Mouse (Mus musculus): ENCODE results near the gene Slc16a12. TPM values are rescaled to one million over a fixed set of nuclear protein-coding genes. Genes with fewer than 3 reads are reported as not detected.

Slc16a12 gene
- total RNA-seq, 2 experiments from 2014 or later: 0.67 to 1.1 TPM

DNA sequence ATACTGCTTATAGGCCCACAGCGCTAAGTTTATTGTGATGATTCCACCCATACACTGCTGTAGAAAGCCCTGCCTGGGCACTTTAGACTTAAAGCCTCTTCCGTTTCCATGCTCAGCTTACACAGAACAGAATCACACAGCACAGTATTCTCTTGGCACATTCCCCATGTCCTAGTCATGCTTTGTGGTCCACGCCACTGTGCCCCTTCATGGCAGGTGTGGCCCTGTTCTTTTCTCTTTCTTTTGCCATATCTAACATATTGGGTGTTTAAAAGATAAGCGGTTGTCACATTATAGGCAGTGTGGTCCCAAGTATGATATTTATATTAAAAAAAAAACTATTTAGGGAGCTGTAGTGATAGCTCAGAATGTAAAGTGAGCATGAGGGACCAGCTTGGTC, 16.5 kb downstream of the Slc16a12 start:
- no peak for DNase-seq
- intact Hi-C loops (cut with DNase I): no loop called here

GRCm38 (mm10) chr19:34729505-34729904, 17.6 kb downstream of the Slc16a12 start:
- DNase-seq: no peak
- intact Hi-C loops (cut with DNase I): no loop called here

GRCm38 (mm10) chr19:34726254-34726962, 20.7 kb downstream of the Slc16a12 start:
- DNase-seq: no peak
- intact Hi-C loops (cut with DNase I): no loop called here

- intact Hi-C loops (cut with DNase I): no loop called here
- no peak for DNase-seq
Measured at GRCm38 (mm10) chr19:34725418-34725817, 21.7 kb downstream of the Slc16a12 start.

GRCm38 (mm10) chr19:34724598-34724997, 22.5 kb downstream of the Slc16a12 start:
- intact Hi-C loops (cut with DNase I): no loop called here
- DNase-seq: no peak

GRCm38 (mm10) chr19:34722541-34722940, 24.5 kb downstream of the Slc16a12 start:
- no peak for DNase-seq
- intact Hi-C loops (cut with DNase I): no loop called here

GRCm38 (mm10) chr19:34720130-34720529, 27.0 kb downstream of the Slc16a12 start:
- intact Hi-C loops (cut with DNase I): no loop called here

DNA sequence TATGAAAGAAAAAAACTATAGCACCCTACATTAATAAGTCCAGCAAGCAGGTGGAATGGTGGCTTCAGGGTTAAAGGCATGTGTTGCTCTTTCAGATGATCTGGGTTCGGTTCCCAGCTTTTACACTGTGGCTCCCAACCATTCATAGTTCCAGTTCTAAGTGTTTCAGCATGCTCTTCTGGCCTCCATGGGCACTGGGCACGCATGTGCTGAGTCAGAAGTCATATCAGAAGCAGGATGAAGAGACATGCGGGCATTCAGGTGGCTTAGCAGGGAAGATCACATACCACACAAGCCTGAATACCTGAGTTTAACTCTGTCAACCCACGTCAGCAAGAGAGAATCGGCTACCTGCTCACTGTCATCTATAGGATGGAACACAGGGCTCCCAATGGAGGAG, 28.1 kb downstream of the Slc16a12 start:
- intact Hi-C loops (cut with DNase I): no loop called here
- DNase-seq: no peak

More at GRCm38 (mm10) chr19:34720130-34720529, 27.0 kb downstream of the Slc16a12 start:
- DNase-seq: no peak

DNA sequence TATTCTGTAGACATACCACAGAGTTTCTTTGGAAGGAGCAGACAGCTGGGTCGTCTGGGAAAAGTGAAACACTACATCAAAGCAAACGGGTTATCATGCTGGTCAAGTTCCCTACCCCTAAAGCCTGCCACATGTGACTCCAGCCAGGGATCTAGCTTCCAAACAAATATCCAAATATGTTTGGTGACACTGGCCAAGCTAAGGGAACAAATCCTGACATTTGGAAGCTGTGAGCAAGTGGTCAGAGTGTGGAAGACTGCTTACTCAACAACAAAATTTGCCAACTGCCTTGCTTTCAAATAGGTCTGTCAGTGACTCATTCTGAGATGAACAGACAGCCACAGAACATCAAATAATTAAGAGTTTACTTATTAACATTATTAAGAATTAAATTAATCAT, 28.6 kb downstream of the Slc16a12 start:
- intact Hi-C loops (cut with DNase I): no loop called here
- DNase-seq: no peak

- no peak for DNase-seq
- intact Hi-C loops (cut with DNase I): no loop called here
Measured at GRCm38 (mm10) chr19:34715895-34716294, 31.2 kb downstream of the Slc16a12 start.

GRCm38 (mm10) chr19:34714250-34714666, 32.8 kb downstream of the Slc16a12 start:
- intact Hi-C loops (cut with DNase I): no loop called here

DNA sequence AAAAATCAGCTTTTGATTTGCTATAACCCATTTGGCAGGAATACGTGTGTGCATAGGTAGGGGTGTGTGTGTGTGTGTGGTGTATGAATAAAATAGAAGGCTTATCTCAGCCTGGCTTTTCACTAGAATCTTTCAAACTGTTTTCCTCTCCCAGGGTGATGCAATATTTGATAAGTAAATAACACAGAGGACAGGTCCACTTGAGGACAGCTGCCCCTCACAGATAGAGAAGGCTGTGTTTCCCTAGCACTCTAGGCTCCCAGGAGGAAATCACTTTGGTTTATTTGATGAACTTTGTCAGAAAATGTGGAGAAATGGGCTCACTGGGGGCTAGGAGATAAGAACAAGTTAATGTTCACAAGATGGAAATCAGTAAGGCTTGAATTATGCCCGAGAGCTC, 35.0 kb downstream of the Slc16a12 start:
- no peak for DNase-seq
- intact Hi-C loops (cut with DNase I): no loop called here

More at GRCm38 (mm10) chr19:34714250-34714666, 32.8 kb downstream of the Slc16a12 start:
- no peak for DNase-seq

GRCm38 (mm10) chr19:34708221-34708620, 38.9 kb downstream of the Slc16a12 start:
- DNase-seq: no peak

GRCm38 (mm10) chr19:34707571-34707970, 39.5 kb downstream of the Slc16a12 start:
- intact Hi-C loops (cut with DNase I): no loop called here
- no peak for DNase-seq

More at GRCm38 (mm10) chr19:34708221-34708620, 38.9 kb downstream of the Slc16a12 start:
- intact Hi-C loops (cut with DNase I): no loop called here

DNA sequence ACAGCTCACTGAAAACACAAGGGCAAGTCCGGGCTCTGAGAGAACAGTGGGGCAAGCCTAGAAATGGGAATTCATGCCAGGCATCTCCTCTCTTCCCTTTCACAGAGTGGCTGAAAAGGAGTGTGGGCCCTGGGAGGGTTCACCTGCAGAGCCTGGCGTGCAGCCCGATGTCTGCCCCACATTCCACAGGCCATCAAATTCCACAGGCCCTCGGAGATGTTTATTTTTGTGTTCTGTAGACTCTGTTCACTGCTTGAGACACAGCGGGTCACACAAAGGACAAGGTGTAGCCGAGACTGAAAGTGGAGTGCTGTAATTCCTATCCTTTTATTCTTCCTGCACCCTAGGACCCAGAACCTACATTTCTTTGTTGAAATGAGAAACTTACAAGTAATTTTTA, 40.8 kb downstream of the Slc16a12 start:
- intact Hi-C loops (cut with DNase I): no loop called here
- DNase-seq: no peak

DNA sequence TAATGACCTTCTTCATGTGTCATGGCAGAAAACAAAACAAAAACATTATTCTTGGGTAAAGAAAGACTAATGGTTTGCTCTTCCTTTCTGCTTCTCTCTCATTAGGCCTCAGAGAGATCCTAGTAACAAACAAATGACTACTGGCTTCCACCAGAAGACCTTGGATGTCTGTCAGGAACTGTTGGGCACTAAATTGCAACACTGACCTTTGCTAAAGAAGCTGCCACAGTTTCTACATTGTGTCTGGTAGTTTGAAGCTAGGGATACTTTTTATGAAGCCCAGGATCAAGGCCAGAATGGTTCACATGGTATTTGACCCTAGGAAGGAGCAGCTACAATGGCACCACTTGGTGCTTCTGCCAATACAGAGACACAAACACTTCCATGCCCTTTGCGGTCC, 41.9 kb downstream of the Slc16a12 start:
- intact Hi-C loops (cut with DNase I): no loop called here
- DNase-seq: no peak

DNA sequence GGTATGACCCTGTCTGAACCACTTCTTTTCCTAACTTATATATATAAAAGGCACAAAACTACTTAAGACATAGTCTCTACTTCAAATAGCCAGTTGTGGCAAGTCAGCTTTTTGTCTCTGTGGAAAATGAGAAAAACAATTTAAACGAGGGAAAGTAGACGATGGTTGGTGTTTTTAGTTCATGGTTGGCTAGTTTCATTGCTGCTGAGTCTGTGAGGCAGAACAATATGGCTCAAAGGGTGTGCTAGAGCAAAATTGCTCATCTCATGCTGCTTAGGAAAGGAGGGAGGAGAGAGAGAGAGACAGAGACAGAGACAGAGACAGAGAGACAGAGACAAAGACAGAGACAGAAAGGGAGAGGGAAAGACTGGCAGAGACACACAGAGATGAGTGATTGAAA, 47.8 kb downstream of the Slc16a12 start:
- intact Hi-C loops (cut with DNase I): no loop called here
- no peak for DNase-seq

DNA sequence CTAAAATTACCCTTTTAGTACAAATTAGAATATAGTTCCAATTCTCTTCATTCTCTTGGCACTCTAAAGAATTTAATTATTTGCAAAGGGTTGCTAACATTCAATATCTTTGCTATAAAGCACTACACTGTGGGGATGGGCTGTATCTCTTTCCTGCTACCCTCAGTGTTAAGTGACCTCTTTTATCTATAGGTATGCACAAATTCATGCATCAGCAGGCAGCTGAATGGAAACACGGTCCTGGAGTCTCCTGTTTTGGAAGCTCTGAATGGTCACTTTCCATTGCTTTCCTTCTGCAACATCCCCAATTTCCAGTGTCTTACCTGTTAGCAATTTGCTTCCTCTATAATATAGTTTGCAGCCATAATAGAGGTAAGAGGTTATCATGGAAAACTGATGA, 48.2 kb downstream of the Slc16a12 start:
- intact Hi-C loops (cut with DNase I): no loop called here
- no peak for DNase-seq

GRCm38 (mm10) chr19:34698432-34698831, 48.7 kb downstream of the Slc16a12 start:
- no peak for DNase-seq
- intact Hi-C loops (cut with DNase I): no loop called here

DNA sequence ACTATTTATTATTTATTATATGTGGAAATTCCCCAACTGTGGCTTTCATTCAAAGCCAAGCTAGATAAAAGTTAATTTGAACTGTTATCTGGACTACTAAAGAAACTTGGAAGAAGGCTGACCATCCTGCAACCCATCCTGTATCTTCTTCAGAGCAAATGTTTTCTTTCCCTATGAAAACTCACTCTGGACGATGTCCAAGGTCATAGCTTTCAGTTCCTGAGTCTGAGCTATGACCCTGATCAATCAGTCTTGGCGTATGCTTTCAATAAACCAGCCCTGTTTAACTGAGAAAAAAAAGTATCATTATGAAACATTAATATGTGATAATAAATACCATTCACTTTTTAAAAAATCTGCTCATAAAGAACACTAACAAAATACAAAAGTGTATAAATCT, 49.6 kb downstream of the Slc16a12 start:
- no peak for DNase-seq
- intact Hi-C loops (cut with DNase I): no loop called here

DNA sequence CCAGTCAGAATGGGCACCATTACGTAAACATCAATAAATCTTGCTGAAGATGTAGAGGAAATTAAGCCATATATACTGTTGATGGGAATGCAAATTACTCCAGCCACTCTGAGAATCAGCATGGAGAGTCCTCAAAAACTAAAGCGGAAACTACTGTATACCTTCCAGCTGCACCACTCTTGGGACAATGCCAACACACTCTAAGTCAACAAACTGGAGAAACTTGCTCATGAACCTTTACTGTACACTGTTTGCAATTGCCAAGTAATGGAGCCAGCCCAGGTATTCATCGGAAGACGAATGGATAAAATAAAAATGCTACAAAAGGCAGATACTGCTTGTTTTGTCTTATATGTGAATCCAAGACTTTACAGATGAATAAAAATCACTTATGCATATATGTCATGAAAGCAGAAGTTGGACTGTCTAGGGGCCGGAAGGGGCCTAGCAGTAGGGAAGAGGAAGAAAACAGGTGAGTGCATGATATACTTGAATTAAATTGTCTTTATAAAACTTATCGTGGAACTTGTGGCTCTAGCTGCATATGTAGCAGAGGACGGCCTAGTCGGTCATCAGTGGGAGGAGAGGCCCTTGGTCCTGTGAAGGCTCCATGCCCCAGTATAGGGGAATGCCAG, 50.6 kb downstream of the Slc16a12 start:
- intact Hi-C loops (cut with DNase I): no loop called here
- DNase-seq: no peak

DNA sequence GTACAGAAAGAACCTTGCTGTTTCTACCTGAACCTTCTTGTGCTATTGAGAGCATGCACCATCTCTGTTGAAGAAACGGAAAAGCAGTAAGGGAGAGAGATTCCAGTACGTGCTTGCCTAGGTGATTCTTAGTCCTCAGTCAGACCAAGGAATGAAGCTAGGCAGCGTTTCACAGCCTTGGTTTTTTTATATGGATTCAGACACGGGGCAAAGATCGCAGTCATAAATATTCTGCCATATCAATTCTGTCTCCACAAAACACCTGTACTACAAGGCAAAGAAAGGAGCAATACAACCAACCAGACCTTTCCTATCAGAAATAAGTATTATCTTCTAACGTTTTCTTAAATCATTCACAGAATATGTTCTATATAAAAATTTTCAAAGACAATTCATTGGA, 55.7 kb downstream of the Slc16a12 start:
- DNase-seq: no peak
- intact Hi-C loops (cut with DNase I): no loop called here
